Mouse (Mus musculus) neural tube, embryonic 10.5 days (tissue): ENCODE results near the gene Slc1a2.
A peak's percentile ranks its signal among the peaks of the same experiment; 100 is the strongest.

Experiments used
- DNase-seq: peaks from one replicate; pipeline ENCODE4 v3.0.0-alpha.2; 2017; ENCODE audit warnings: low spot score; ENCODE audit errors: extremely low spot score

Slc1a2 gene

DNA sequence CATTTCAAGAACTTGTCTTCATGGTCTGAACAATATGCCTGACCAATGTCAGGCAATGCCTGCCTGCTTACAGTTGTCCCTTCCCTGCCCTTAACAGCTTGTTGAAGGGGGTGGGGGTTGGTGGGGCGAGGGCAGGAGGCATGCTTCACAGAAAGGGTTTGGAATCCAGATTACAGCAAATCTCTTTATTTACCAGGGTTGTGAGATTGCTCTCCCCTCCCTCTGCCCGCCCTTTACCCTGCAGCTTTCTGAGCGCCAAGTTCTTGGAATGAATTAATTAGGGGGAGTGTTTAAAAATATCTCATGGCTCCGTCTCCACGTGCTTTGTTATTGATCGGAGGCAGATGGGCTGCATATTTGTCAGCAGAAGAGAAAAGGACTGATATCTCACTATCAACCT, 4.9 kb downstream of the Slc1a2 start:
- DNase-seq = no peak

GRCm38 (mm10) chr2:102663865-102664264, 5.4 kb downstream of the Slc1a2 start:
- DNase-seq = no peak

DNA sequence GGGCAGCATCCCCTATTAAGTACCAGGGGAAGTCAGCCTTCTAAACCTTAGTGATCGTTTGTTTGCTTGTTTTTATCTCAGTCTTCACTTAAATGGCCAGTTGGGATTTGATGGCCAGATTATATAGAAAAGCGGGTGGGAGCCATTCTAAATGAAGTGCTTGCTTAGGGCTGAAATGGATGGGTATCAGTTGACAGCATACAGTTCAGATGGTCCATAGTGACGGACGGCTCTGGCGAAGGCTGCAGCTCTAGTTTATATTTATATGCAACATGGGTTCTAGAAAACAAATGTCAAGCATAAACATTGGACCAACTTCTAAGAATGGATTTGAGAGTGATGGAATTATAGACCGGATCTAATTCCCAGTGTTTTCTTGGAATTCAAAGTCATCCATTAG, 9.5 kb downstream of the Slc1a2 start:
- DNase-seq = no peak

DNA sequence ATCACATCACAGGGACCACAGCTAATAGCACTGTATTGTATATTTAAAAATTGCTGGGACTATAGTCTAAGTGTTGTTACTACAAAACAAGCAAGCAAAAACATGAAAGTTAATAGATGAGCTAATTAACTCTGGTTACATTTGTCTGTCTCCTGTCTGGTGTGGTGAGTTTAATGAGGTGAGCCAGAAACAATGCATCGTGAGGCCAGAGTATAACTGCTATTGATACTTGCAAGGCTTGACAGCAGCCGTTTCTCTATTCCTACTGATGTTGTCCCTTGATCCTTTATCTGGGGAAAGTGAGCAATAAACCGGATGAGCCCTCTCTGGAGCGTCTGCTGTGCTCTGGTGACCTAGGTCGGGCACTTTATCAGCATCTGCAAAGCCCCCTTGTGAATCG, 11.1 kb downstream of the Slc1a2 start:
- DNase-seq = no peak

GRCm38 (mm10) chr2:102674582-102674981, 16.1 kb downstream of the Slc1a2 start:
- DNase-seq = no peak

DNA sequence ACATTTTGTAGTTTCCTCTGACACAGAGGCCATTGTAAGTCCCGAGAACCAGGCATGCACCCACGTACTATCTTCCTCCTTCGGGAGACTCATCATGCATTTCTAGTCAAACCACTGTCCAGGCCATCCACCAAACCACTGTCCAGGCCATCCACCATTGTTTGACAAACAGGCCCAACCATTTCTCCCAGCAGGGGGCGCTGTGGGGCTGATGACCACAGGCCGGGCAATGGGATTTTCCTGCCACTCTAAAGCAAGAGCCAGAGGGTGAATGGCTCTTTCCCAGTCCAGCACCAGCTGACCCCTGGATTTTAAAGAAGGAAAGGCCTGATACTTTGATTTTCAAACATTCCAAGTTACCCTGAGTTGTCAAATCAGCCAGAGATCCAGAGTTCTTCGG, 16.8 kb downstream of the Slc1a2 start:
- DNase-seq = peak; percentile 70

DNA sequence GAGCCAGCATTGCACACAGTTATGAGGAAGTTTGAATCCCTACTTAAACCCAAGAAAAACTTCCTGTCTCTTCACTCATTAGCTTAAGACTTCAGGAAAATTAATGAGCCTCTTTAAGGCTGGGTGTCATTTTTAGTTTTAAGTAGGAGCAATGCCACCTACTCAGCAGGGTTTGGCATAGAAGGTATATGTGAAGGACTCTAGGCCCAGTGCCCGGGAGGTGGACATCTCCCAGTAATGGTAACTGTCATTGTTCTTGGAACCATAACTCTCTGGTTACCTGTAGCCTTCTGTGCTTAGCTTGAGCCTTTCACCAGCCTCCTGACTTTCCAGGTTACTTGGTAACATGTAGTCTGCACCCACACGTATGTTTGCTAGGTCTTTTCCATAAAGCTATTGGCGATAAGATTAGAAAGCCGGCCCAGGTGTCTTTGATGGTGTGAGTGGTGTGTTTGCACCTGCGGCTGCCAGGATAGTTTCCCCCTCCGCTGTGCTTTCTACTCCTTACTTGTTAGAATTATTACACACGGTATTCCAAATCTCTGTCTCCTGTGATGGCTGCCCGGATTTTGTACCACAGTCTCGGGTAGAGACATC, 18.4 kb downstream of the Slc1a2 start:
- no peak for DNase-seq

DNA sequence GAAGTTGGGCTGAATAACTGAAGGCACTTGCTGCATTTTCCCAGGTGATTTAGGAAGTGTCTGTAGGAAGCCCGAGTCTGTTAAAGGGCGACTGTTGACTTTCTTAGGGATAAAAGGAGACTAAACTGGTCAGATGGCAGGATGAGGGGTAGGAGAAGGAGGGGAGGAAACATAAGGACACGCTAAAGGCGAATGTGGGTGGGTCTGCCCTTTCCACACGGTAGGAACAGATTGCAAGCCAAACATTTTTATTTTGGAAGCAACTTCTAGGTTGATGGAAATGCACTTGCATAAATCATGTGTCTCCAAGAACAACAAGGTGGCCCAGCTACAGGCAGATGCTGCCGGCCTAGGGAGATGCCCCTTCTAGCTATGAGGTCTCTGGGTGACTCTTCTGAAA, 18.9 kb downstream of the Slc1a2 start:
- DNase-seq = no peak

GRCm38 (mm10) chr2:102681351-102681750, 22.9 kb downstream of the Slc1a2 start:
- no peak for DNase-seq

- peak; percentile 31 for DNase-seq
These were observed 23.7 kb downstream of the Slc1a2 start for GRCm38 (mm10) chr2:102682168-102682567.

- DNase-seq = no peak
These were observed 27.1 kb downstream of the Slc1a2 start for GRCm38 (mm10) chr2:102685371-102686107.

- no peak for DNase-seq
These were observed 27.6 kb downstream of the Slc1a2 start for GRCm38 (mm10) chr2:102686108-102686450.

GRCm38 (mm10) chr2:102693556-102693955, 35.1 kb downstream of the Slc1a2 start:
- DNase-seq = no peak

DNA sequence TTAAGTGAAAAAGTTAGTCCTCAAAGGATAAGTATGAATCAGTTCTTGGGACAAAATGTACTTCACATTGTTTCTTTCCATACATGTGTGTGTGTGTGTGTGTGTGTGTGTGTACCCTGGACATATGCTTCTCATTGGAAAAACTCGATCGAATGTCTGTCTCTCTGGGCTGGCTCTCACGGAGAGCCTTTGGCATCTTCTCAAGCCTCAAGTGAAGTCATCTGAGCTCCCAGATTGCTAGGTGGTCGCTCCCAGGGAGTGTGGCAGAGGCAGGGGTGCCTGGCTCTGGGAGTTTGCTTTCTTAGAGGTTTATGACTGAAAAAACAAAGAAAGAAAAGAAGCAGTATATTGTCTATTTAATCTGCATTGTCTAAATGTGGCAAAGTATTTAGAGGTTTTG, 36.3 kb downstream of the Slc1a2 start:
- no peak for DNase-seq

GRCm38 (mm10) chr2:102695541-102695940, 37.1 kb downstream of the Slc1a2 start:
- no peak for DNase-seq

GRCm38 (mm10) chr2:102697732-102698131, 39.3 kb downstream of the Slc1a2 start:
- no peak for DNase-seq

DNA sequence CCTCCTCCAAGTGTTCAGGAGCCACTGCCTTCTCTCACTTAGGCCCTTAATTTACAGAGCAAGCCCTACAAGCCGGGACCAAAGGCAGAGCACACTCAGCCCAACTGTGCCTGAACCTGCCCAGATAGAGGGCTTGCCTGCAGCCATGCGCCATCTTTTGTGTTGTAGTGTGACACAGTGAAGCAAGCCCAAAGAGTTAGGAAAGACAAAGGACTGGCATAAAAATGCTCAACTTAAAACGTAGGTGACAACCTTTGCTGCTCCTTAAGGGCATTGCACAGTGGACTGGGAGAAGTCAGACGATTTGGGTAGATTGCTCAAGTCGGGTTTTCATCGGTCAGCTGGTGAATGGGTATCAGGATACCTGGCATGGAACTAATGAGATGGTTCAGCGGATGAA, 41.5 kb downstream of the Slc1a2 start:
- DNase-seq = no peak

GRCm38 (mm10) chr2:102700695-102701094, 42.2 kb downstream of the Slc1a2 start:
- no peak for DNase-seq

DNA sequence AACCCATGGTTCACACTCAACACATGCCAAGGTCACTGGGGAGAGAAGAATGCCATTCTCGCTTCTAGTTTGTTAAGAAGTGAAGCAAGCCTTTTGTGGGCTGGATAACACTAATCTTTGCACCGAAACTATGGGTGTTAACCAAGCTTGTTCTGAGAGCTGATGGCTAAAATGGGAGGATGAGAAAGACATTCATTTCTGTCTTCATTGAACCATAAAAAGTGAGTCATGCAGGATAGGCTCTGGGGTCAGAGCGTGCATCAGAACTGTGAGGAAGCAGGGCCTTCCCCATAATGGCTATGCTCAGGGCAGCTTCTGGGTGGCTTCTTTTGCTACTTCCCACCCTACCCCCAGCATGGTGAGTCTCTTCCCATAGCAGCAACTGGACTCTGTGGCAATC, 42.9 kb downstream of the Slc1a2 start:
- DNase-seq = no peak

- DNase-seq = no peak
These were observed 45.1 kb downstream of the Slc1a2 start for GRCm38 (mm10) chr2:102703556-102703955.

- DNase-seq = no peak
These were observed 46.3 kb downstream of the Slc1a2 start for GRCm38 (mm10) chr2:102704781-102705180.

DNA sequence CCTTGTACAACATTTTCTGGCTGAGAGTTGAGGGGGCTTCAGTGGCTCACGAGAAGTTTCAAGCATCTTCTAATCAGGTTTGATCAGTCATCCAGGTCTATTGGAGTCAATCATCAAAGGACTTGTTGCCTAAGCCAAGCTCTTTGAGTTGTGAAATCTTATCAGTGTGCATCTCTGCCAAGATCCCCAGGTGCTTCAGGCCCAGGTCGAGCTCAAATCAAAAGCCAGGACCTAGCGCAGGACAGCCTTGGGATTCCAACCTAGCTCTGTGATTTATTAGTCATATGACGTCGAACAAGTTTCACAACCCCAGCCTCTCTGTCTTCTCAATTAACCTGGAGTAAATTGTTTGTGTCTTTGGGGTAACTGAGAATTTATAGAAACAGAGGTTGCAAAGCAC, 53.1 kb downstream of the Slc1a2 start:
- DNase-seq = no peak

GRCm38 (mm10) chr2:102712049-102712448, 53.6 kb downstream of the Slc1a2 start:
- no peak for DNase-seq
